Mouse (Mus musculus): ENCODE measurements at regions not wholly inside any gene's neighbourhood (a gene's known extent, or its start where the extent isn't known, plus 50 kb on each side); places are given as distances from the start of the nearest gene placed in this dataset.

DNA sequence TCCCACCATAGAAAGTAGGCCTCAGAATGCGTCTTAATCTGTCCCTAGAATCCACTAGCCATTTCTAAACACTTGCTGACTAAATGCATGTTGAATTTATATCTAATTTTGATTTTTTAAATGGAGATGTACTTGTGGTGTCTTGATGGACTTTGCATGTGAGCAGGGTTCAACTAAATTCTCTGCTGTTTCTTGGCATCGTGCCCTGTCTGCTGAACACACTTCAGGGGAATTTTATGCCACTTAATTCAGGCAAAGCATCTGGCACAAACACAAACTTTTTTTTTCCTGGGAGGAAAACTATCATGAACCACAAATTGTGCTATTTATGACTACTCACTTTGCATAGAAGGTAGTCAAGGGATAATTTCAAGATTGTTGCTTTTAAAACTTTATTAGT lies 87.7 kb downstream of the Stc2 start:
- no peak for ATAC-seq (replicated peaks; ENCODE audit: poor library complexity, severe bottlenecking)

DNA sequence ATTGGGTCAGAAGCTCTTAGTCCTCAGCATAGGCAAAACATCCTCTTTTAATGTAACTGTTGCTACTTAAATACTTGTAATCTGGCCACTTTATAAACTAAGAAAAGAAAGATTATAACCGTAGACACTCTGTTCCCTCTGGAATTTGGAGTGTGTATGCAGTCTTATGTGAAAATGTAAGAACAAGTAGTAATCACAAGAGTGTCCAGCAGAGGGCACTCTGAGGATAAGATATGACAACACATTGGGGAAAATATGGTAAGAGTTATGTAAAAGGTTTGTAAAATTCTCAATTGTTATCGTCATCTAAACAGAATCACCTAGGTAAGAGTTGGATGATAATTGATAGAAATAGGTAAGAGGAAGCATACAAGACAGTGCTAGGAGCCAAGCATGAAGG lies 66.2 kb upstream of the Gm17332 start:
- ATAC-seq (replicated peaks; ENCODE audit: poor library complexity, severe bottlenecking) = peak; percentile 79

Data from granulocyte monocyte progenitor cell, adult 5-6 weeks (primary cell).